Mouse (Mus musculus) embryo, embryonic 9.5 days (tissue): Measurements from ENCODE around the gene Cnih2.
A peak's percentile ranks its signal among the peaks of the same experiment; 100 is the strongest.
"Not testable (repeated sequence)": the region's sequence is repeated elsewhere in the genome, so short reads cannot be mapped to it uniquely, and the experiment has no call there.

Source experiments
- DNase-seq: peaks from one replicate; pipeline ENCODE4 v3.0.0-alpha.2; 2017; ENCODE audit errors: extremely low spot score

Gene Cnih2

GRCm38 (mm10) chr19:5094243-5094632 is 4.1 kb downstream of the Cnih2 start:
- DNase-seq = peak; percentile 96

- no peak for DNase-seq
These were observed 4.7 kb downstream of the Cnih2 start for GRCm38 (mm10) chr19:5093481-5094242.

GRCm38 (mm10) chr19:5092083-5092482 is 6.2 kb downstream of the Cnih2 start:
- DNase-seq = no peak

GRCm38 (mm10) chr19:5089324-5089723 is 9.0 kb downstream of the Cnih2 start:
- no peak for DNase-seq

- peak; percentile 95 for DNase-seq
These were observed 10.2 kb downstream of the Cnih2 start, which contains the start of gene Yif1a for GRCm38 (mm10) chr19:5087884-5088728. Gene Yif1a, plus strand, starts transcription at chr19:5088538.

GRCm38 (mm10) chr19:5086533-5086932 is 11.8 kb downstream of the Cnih2 start:
- not testable (repeated sequence) for DNase-seq

GRCm38 (mm10) chr19:5085145-5085863 is 13.0 kb downstream of the Cnih2 start, which contains the start of gene Tmem151a:
Gene Tmem151a, minus strand, starts transcription at chr19:5085531.
- no peak for DNase-seq

- no peak for DNase-seq
These were observed 13.5 kb downstream of the Cnih2 start for GRCm38 (mm10) chr19:5084834-5085144.

- no peak for DNase-seq
These were observed 14.1 kb downstream of the Cnih2 start for GRCm38 (mm10) chr19:5083961-5084833.

- no peak for DNase-seq
These were observed 15.7 kb downstream of the Cnih2 start for GRCm38 (mm10) chr19:5082596-5082995.

- no peak for DNase-seq
These were observed 16.3 kb downstream of the Cnih2 start for GRCm38 (mm10) chr19:5082005-5082404.

- no peak for DNase-seq
These were observed 19.0 kb downstream of the Cnih2 start for GRCm38 (mm10) chr19:5079279-5079678.

GRCm38 (mm10) chr19:5073518-5073917 is 24.8 kb downstream of the Cnih2 start:
- no peak for DNase-seq

- peak; percentile 80 for DNase-seq
These were observed 25.3 kb downstream of the Cnih2 start for GRCm38 (mm10) chr19:5073028-5073427.

GRCm38 (mm10) chr19:5072389-5073019 is 25.8 kb downstream of the Cnih2 start:
- no peak for DNase-seq

- DNase-seq = peak; percentile 92
These were observed 26.6 kb downstream of the Cnih2 start for GRCm38 (mm10) chr19:5071545-5072369.

- DNase-seq = no peak
These were observed 27.2 kb downstream of the Cnih2 start for GRCm38 (mm10) chr19:5071077-5071476.

- no peak for DNase-seq
These were observed 28.3 kb downstream of the Cnih2 start for GRCm38 (mm10) chr19:5069978-5070377.

GRCm38 (mm10) chr19:5069486-5069885 is 28.8 kb downstream of the Cnih2 start:
- no peak for DNase-seq
